Mouse (Mus musculus) E14TG2a.4 (cell line): ENCODE data around the gene Tgfbr1.

ENCODE experiments used
- H3K27me3 ChIP-seq: 2 replicates; pipeline ENCODE4 v1.6.1; 2014; ENCODE audit warnings: low read length, control low read depth; ENCODE audit not compliant: insufficient read depth
- H3K36me3 ChIP-seq: 2 replicates; pipeline ENCODE4 v1.6.1; 2014; ENCODE audit warnings: low read length, control low read depth; ENCODE audit not compliant: insufficient read depth
- H3K4me1 ChIP-seq: replicated peaks from 2 replicates; pipeline ENCODE4 v1.6.1; 2014; ENCODE audit warnings: low read depth, low read length, control low read depth
- H3K4me3 ChIP-seq: replicated peaks from 2 replicates; pipeline ENCODE4 v1.5.1; 2014; ENCODE audit warnings: mild to moderate bottlenecking, low read length
- H3K9me3 ChIP-seq: 2 replicates; pipeline ENCODE4 v1.6.1; 2014; ENCODE audit warnings: low read length, control low read depth
- CTCF ChIP-seq: conservative IDR thresholded peaks from 2 replicates; pipeline ENCODE4 v1.5.1; 2014; ENCODE audit warnings: low read length
- NANOG ChIP-seq: IDR thresholded peaks from 2 replicates; pipeline ENCODE4 v1.6.1; 2014; ENCODE audit warnings: borderline replicate concordance, low read length, mixed read lengths
- POU5F1 ChIP-seq: IDR thresholded peaks from 2 replicates; pipeline ENCODE4 v1.6.1; 2014; ENCODE audit warnings: low read length, borderline replicate concordance

Tgfbr1 gene

GRCm38 (mm10) chr4:47352803-47353388 is at the start of gene Tgfbr1:
Tgfbr1 (plus strand) TSS chr4:47353222.
- Histone ChIP-seq H3K4me1 (peaks cover 26% of the 10 kb centered on the region), H3K36me3 (no peaks in the 10 kb centered on the region), H3K9me3 (no peaks in the 10 kb centered on the region), H3K27me3 (peaks cover 29% of the 10 kb centered on the region), H3K4me3 (peak within 1 kb of the TSS; percentile 88)
- TF ChIP-seq NANOG (no peak), POU5F1 (no peak), CTCF (no peak)

DNA sequence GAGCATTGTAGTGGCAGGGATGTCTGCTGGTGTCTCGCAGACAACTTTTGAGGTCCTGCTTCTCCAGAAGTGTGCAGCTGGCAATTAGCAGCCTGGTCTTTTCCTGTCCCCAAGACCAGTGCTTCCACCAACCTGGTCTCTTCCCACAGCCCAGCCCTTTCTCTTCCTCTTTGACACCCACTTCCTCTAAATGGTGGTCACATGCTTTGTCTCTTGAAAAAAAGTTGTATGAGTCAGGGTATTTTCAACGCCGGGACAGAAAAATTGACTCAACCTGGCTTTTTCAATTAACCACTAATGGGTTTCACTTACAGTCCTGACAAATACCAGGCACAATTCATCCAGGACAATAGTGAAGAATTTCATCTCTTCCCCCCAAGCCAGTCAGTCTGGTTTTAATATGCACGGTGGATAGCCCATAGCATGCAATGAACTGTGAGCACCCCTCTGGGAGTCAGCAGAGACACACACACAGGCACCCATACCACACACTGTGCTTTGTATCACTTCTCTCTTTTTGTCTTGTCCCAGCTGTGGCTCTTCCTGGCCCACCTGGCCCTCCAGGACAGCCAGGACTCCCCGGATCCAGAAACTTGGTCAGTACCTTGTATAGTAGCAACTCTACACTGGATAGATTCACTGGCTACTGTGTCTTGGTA is 49.6 kb upstream of the Tgfbr1 start:
- Histone ChIP-seq H3K4me1 (no peaks in the 10 kb centered on the region), H3K9me3 (peaks cover 22% of the 10 kb centered on the region), H3K27me3 (peaks cover 4% of the 10 kb centered on the region; the same call in 1 of the 2 replicates), H3K4me3 (no peak overlapping the region), H3K36me3 (no peaks in the 10 kb centered on the region)
- TF ChIP-seq POU5F1 (no peak), NANOG (no peak), CTCF (no peak)

GRCm38 (mm10) chr4:47309886-47310625 is 43.0 kb upstream of the Tgfbr1 start:
- Histone ChIP-seq H3K4me3 (no peak overlapping the region), H3K9me3 (peaks cover 15% of the 10 kb centered on the region), H3K36me3 (no peaks in the 10 kb centered on the region), H3K4me1 (no peaks in the 10 kb centered on the region), H3K27me3 (peaks cover 3% of the 10 kb centered on the region; the same call in 1 of the 2 replicates)
- TF ChIP-seq CTCF (no peak), NANOG (no peak), POU5F1 (no peak)

DNA sequence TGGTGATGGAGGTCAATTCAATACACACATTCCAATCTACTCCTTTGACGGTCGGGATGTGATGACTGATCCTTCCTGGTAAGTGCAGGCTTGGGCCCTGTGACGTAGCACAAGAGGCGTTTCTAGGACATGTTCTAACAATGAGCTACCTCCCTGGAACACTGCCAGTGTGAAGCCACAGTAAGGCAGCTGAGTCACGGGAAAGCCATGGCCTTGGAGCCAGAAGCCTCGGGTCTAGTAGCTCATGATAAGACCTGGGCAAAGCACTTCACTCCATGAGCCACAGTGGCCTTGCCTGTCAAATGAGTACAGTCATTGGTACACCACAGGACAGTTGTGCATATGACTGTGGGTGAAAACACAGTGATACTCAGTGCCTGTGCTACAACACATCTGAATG is 42.2 kb upstream of the Tgfbr1 start:
- H3K36me3 ChIP-seq: no peaks in the 10 kb centered on the region
- TF ChIP-seq POU5F1 (no peak), NANOG (no peak), CTCF (no peak)
- H3K4me3 ChIP-seq: no peak overlapping the region
- H3K27me3 ChIP-seq: peaks cover 3% of the 10 kb centered on the region; the same call in 1 of the 2 replicates
- peaks cover 23% of the 10 kb centered on the region for H3K9me3 ChIP-seq
- no peaks in the 10 kb centered on the region for H3K4me1 ChIP-seq

DNA sequence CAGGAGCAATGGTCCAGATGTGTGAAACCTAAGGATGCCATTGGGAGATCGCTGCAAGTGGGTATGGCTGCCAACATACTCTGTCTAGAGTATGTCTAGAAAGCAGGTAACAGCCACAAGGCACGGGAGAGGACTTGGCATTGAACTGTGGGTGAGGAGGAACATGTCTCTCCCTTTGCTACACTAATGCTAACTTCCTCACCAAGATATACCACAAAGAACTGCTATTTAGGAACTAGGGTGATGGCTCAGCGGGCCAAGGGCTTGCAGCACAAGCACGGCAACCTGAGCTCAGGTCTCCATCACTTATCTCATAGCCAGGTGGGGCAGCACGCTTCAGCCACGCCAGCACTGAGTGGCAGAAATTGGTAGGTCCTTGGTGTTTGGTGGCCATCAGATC is 41.6 kb upstream of the Tgfbr1 start:
- H3K9me3 ChIP-seq: peaks cover 23% of the 10 kb centered on the region
- TF ChIP-seq CTCF (no peak), POU5F1 (no peak), NANOG (no peak)
- no peaks in the 10 kb centered on the region for H3K36me3 ChIP-seq
- no peak overlapping the region for H3K4me3 ChIP-seq
- H3K27me3 ChIP-seq: peaks cover 3% of the 10 kb centered on the region; the same call in 1 of the 2 replicates
- H3K4me1 ChIP-seq: no peaks in the 10 kb centered on the region

DNA sequence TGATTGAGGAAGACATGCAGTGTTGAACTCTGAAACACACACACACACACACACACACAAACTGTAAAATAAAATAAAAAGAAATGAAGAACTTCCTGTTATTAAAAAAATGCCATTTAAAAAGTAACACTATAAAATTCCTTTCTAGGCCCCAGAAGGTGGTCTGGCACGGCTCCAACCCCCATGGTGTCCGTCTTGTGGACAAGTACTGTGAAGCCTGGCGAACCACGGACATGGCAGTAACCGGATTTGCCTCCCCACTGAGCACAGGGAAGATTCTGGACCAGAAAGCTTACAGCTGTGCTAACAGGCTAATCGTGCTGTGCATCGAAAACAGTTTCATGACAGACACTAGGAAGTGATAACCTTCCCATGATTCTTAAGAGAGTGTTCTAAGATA is 41.1 kb upstream of the Tgfbr1 start:
- Histone ChIP-seq H3K36me3 (no peaks in the 10 kb centered on the region), H3K27me3 (peaks cover 3% of the 10 kb centered on the region; the same call in 1 of the 2 replicates), H3K9me3 (peaks cover 23% of the 10 kb centered on the region), H3K4me3 (no peak overlapping the region), H3K4me1 (no peaks in the 10 kb centered on the region)
- no peak for TF ChIP-seq POU5F1
- no peak for TF ChIP-seq NANOG
- TF ChIP-seq CTCF: no peak

- H3K4me3 ChIP-seq: no peak overlapping the region
- H3K36me3 ChIP-seq: no peaks in the 10 kb centered on the region
- no peaks in the 10 kb centered on the region for H3K4me1 ChIP-seq
- TF ChIP-seq POU5F1 (no peak), NANOG (no peak), CTCF (no peak)
- H3K9me3 ChIP-seq: peaks cover 23% of the 10 kb centered on the region
- H3K27me3 ChIP-seq: peaks cover 3% of the 10 kb centered on the region; the same call in 1 of the 2 replicates
These were observed 40.3 kb upstream of the Tgfbr1 start for GRCm38 (mm10) chr4:47312676-47313075.

DNA sequence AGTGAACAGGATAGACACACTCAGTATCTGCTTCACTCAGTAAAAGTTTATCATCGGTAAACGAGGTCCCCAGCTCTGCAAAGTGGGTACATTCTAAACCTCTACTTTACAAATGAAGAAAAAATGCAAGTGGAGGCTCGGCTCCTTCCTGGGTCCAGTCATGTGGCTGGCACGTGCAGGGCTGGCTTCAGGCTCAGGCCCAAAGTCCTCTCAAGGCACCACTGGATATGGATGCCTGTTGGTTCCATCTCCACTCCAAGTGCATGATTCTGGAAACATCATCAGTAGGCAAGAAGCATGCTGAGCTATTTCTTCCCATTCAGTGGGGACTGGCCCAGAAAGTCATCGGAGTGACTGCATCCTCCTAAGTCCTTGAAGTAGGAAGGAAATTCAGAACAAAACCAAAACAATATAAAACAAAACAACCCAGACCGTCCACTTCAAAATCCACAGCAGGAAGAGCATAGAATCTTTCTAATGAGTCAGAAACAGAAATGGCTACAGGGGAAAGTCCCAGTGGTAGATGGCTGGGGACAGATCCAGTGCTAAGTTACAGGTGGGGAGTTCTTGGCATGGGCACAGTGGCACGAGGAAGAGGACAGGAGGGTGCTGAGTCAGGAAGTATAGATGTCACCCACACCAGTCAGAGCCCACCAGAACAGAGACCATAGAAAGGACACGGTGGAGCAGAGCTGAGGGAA is 39.2 kb upstream of the Tgfbr1 start:
- H3K4me1 ChIP-seq: no peaks in the 10 kb centered on the region
- no peak overlapping the region for H3K4me3 ChIP-seq
- TF ChIP-seq CTCF: no peak
- TF ChIP-seq NANOG: no peak
- TF ChIP-seq POU5F1: no peak
- H3K9me3 ChIP-seq: peaks cover 23% of the 10 kb centered on the region
- H3K27me3 ChIP-seq: peaks cover 2% of the 10 kb centered on the region; the same call in 1 of the 2 replicates
- no peaks in the 10 kb centered on the region for H3K36me3 ChIP-seq
